Mouse (Mus musculus) intestine, embryonic 14.5 days (tissue): ENCODE data around the gene Fhl4. TPM values are rescaled to one million over a fixed set of nuclear protein-coding genes. Genes with fewer than 3 reads are reported as not detected.

Source experiments
- ATAC-seq: fragments of 200-750 bp; cut with Nextera tagmentation; replicated peaks from 2 replicates; pipeline ENCODE4 v1.8.0; 2017; ENCODE audit warnings: low read depth, moderate number of reproducible peaks, moderate TSS enrichment, moderate library complexity; ENCODE audit not compliant: low FRiP score, low TSS enrichment
- DNase-seq: peaks from one replicate; pipeline ENCODE4 v3.0.0-alpha.2; 2018; ENCODE audit warnings: low spot score
- H3K27ac ChIP-seq: fragments of 300-500 bp; sonication (generic); 2 replicates; pipeline ENCODE4 v1.5.1; 2014; ENCODE audit warnings: low read depth, mild to moderate bottlenecking, control low read depth
- H3K27me3 ChIP-seq: fragments of 300-500 bp; sonication (generic); replicated peaks from 2 replicates; pipeline ENCODE4 v1.6.1; 2014; ENCODE audit warnings: low read length, control low read depth; ENCODE audit not compliant: control insufficient read depth, insufficient read depth
- H3K36me3 ChIP-seq: fragments of 300-500 bp; sonication (generic); 2 replicates; pipeline ENCODE4 v1.6.1; 2014; ENCODE audit warnings: low read length, control low read depth; ENCODE audit not compliant: control insufficient read depth, insufficient read depth
- H3K4me1 ChIP-seq: fragments of 300-500 bp; sonication (generic); replicated peaks from 2 replicates; pipeline ENCODE4 v1.6.1; 2014; ENCODE audit warnings: low read length, control low read depth, mixed read lengths; ENCODE audit not compliant: control insufficient read depth, insufficient read depth
- H3K4me2 ChIP-seq: fragments of 300-500 bp; sonication (generic); 2 replicates; pipeline ENCODE4 v1.6.1; 2014; ENCODE audit warnings: low read length
- H3K4me3 ChIP-seq: fragments of 300-500 bp; sonication (generic); 2 replicates; pipeline ENCODE4 v1.5.1; 2014; ENCODE audit warnings: low read depth, low read length, control low read depth, mixed read lengths
- H3K9ac ChIP-seq: fragments of 300-500 bp; sonication (generic); 2 replicates; pipeline ENCODE4 v1.6.1; 2014; ENCODE audit warnings: mild to moderate bottlenecking, low read length
- H3K9me3 ChIP-seq: fragments of 300-500 bp; sonication (generic); 2 replicates; pipeline ENCODE4 v1.6.1; 2016; ENCODE audit warnings: low read length, control low read depth; ENCODE audit not compliant: control insufficient read depth
- WGBS: fragments of 180-500 bp; shearing (Covaris S2); extraction: QIAGEN DNeasy Blood & Tissue Kit; methylation state at CpG from one replicate; pipeline ENCODE4 v1.1.7; 2014; 5-methylcytosine and 5-hydroxymethylcytosine counted together
- polyA plus RNA-seq: library from polyadenylated mRNA; unstranded; fragments of >200 nt; fragmentation: Nextera tagmentation; extraction: Ambion mirVana; gene quantifications from 2 replicates; pipeline ENCODE4 v1.2.1, GENCODE M21; 2014

The Fhl4 gene
- polyA plus RNA-seq, 1 experiment from 2014 or later: 0.83 TPM

DNA sequence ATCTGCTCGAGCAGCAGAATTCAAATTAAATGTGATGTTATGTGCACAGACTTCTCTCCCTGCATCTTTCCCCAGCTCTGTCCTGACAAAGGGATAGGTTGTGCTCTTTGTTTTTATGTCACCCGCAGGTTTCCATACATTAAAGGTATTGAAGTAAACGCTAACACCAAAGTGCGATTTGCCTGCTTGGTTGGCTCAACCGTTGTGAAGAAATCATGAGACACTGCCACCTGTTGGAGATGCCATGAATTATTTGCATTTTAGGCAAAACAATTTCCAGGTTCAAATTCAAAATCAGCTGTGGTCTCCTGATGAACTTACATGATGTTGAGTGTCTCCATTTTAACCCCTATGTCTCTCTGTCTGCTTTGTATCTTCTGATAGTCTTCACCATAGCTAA is 55.7 kb downstream of the Fhl4 start:
- Histone ChIP-seq H3K4me3 (no peak overlapping the region), H3K27me3 (no peaks in the 10 kb centered on the region), H3K9me3 (no peaks in the 10 kb centered on the region), H3K36me3 (no peaks in the 10 kb centered on the region), H3K4me2 (no peak overlapping the region), H3K9ac (no peak overlapping the region), H3K27ac (no peak overlapping the region), H3K4me1 (peaks cover 8% of the 10 kb centered on the region; the same call in 1 of the 2 replicates)
- ATAC-seq: no peak
- DNase-seq: no peak
- WGBS: 31% methylated on average over 5 of the region's 5 CpGs

Other genes starting within 250 kb of the Fhl4 start
- 21.2 and 23.3 TPM in 2 replicates for gene Ric8b, start 184.9 kb downstream of the Fhl4 start, polyA plus RNA-seq
- 51.8 and 61.6 TPM in 2 replicates for gene Tmem263, start 132 bp upstream of the Fhl4 start, polyA plus RNA-seq
- 17.0 and 17.2 TPM in 2 replicates for gene Mterf2, start 25.5 kb upstream of the Fhl4 start, polyA plus RNA-seq
- gene Cry1, start 82.6 kb upstream of the Fhl4 start, polyA plus RNA-seq: 24.7 and 24.8 TPM in 2 replicates